ENCODE assay signal across 14 mouse cellular contexts in the genomic region with DNA sequence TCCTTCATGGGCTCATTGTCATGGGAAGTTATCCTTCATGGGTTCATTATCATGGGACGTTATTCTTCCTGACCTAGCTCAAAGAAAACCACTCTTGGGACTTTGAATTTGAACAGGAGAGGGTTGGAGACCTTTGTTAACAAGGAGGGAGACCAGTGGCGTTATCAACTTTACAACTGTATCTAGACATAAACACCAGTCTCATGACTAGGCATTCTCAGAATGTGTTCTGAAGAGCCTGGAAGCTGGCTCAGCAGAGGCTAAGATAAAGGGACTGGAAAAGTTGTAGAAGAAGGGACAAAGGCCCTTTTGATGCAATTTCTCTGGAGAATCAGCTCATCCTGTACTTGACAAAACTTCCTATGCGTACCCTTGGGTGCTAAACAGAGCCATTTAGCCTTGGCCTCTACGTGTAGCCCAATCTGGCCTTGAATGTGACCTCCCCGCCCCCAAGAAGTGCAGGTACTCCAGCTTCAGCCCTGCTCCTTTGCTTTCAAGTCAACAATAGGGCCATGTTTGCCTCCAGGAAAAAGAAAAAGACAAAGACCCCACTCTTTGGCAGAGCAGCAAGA.
"Had no signal": no experiment of that assay in that cellular context is flagged by ENCODE, and none has a peak within 500 bp of the region (broad histone marks: within the 10 kb centered on the region; RNA-seq: fewer than 3 reads in every experiment).

No protein-coding gene starts in this region.

- H3K9me3 ChIP-seq: intestine, embryonic 15.5 days; limb, embryonic 10.5 days; lung, embryonic 15.5 days; neural tube, embryonic 12.5 days; stomach, embryonic 15.5 days had no signal

- H3K4me3 ChIP-seq: intestine, embryonic 15.5 days; left cerebral cortex, adult 2 months; limb, embryonic 10.5 days; lung, embryonic 15.5 days; neural tube, embryonic 12.5 days; stomach, embryonic 15.5 days had no signal

- DNase-seq: kidney, adult 8-10 months; kidney, postnatal 25 days; lung, postnatal 14 days; midbrain, embryonic 14.5 days; right cerebral cortex, postnatal 4 days; spleen, adult 18-20 months; thymus, postnatal 4 days had no signal

- H3K9ac ChIP-seq: intestine, embryonic 15.5 days; lung, embryonic 15.5 days; neural tube, embryonic 12.5 days; stomach, embryonic 15.5 days had no signal

- H3K27ac ChIP-seq: intestine, embryonic 15.5 days; left cerebral cortex, adult 2 months; limb, embryonic 10.5 days; lung, embryonic 15.5 days; macrophage; neural tube, embryonic 12.5 days; stomach, embryonic 15.5 days had no signal

- H3K27me3 ChIP-seq: intestine, embryonic 15.5 days; lung, embryonic 15.5 days; neural tube, embryonic 12.5 days; stomach, embryonic 15.5 days had no signal

- H3K4me1 ChIP-seq: intestine, embryonic 15.5 days; limb, embryonic 10.5 days; lung, embryonic 15.5 days; neural tube, embryonic 12.5 days had no signal

- H3K4me2 ChIP-seq: intestine, embryonic 15.5 days; lung, embryonic 15.5 days; neural tube, embryonic 12.5 days; stomach, embryonic 15.5 days had no signal

- ATAC-seq: intestine, embryonic 15.5 days had no signal

- H3K36me3 ChIP-seq: intestine, embryonic 15.5 days; limb, embryonic 10.5 days; lung, embryonic 15.5 days; neural tube, embryonic 12.5 days; stomach, embryonic 15.5 days had no signal
